Comparison of ENCODE assay signal across 25 mouse cellular contexts in genomic region chr17:28812345-28812744, GRCm38 (mm10). TPM values are rescaled to one million over a fixed set of nuclear protein-coding genes. Genes with fewer than 3 reads are reported as not detected.
A peak's percentile ranks its signal among the peaks of the same experiment; 100 is the strongest.
DNase-seq lines count a peak whose midpoint lies in the region; ATAC-seq and TF ChIP-seq lines count a peak whose summit lies in the region.
"Had no signal": no experiment of that assay in that cellular context is flagged by ENCODE, and none has a peak within 500 bp of the region (broad histone marks: within the 10 kb centered on the region; RNA-seq: fewer than 3 reads in every experiment).

No protein-coding gene starts in this region.

- H3K4me1 ChIP-seq in kidney, adult 2 months (ENCODE audit: control insufficient read depth, insufficient read depth, low read length) = peaks cover 14% of the 10 kb centered on the region; the same call in 1 of the 2 replicates
- H3K4me1 ChIP-seq in kidney, embryonic 14.5 days (ENCODE audit: control insufficient read depth, insufficient read depth, low read length) = no peaks in the 10 kb centered on the region
- H3K4me1 ChIP-seq in intestine, embryonic 14.5 days (replicated peaks; ENCODE audit: control insufficient read depth, insufficient read depth, low read length) = no peaks in the 10 kb centered on the region
- H3K4me1 ChIP-seq in kidney, postnatal 0 days (replicated peaks; ENCODE audit: insufficient read depth, low read length) = no peaks in the 10 kb centered on the region
- peaks cover 73% of the 10 kb centered on the region for H3K4me1 ChIP-seq in liver, embryonic 15.5 days (replicated peaks)
- H3K4me1 ChIP-seq: embryonic facial prominence, embryonic 15.5 days; limb, embryonic 13.5 days; lung, embryonic 15.5 days had no signal

- H3K27me3 ChIP-seq in kidney, adult 2 months (replicated peaks; ENCODE audit: control insufficient read depth, insufficient read depth, low read length) = no peaks in the 10 kb centered on the region
- H3K27me3 ChIP-seq in kidney, embryonic 14.5 days (ENCODE audit: control insufficient read depth, insufficient read depth, low read length) = no peaks in the 10 kb centered on the region
- H3K27me3 ChIP-seq in intestine, embryonic 14.5 days (replicated peaks; ENCODE audit: control insufficient read depth, insufficient read depth, low read length) = no peaks in the 10 kb centered on the region
- H3K27me3 ChIP-seq in kidney, postnatal 0 days (ENCODE audit: insufficient read depth, low read length) = no peaks in the 10 kb centered on the region
- H3K27me3 ChIP-seq in liver, embryonic 15.5 days = no peaks in the 10 kb centered on the region
- H3K27me3 ChIP-seq: embryonic facial prominence, embryonic 15.5 days; heart, embryonic 15.5 days; limb, embryonic 13.5 days; lung, embryonic 15.5 days had no signal

- H3K9me3 ChIP-seq in kidney, embryonic 14.5 days (ENCODE audit: control insufficient read depth, low read length) = no peaks in the 10 kb centered on the region
- no peaks in the 10 kb centered on the region for H3K9me3 ChIP-seq in intestine, embryonic 14.5 days (ENCODE audit: control insufficient read depth, low read length)
- H3K9me3 ChIP-seq in kidney, postnatal 0 days (replicated peaks; ENCODE audit: low read length) = no peaks in the 10 kb centered on the region
- H3K9me3 ChIP-seq in liver, embryonic 15.5 days (replicated peaks) = no peaks in the 10 kb centered on the region
- H3K9me3 ChIP-seq: embryonic facial prominence, embryonic 15.5 days; heart, embryonic 15.5 days; limb, embryonic 13.5 days; lung, embryonic 15.5 days had no signal

- H3K36me3 ChIP-seq in kidney, adult 2 months (ENCODE audit: control insufficient read depth, insufficient read depth, low read length) = no peaks in the 10 kb centered on the region
- H3K36me3 ChIP-seq in kidney, embryonic 14.5 days (ENCODE audit: control insufficient read depth, insufficient read depth, low read length) = peaks cover 81% of the 10 kb centered on the region
- peaks cover 82% of the 10 kb centered on the region for H3K36me3 ChIP-seq in intestine, embryonic 14.5 days (ENCODE audit: control insufficient read depth, insufficient read depth, low read length)
- peaks cover 41% of the 10 kb centered on the region for H3K36me3 ChIP-seq in kidney, postnatal 0 days (ENCODE audit: insufficient read depth, low read length)
- peaks cover 97% of the 10 kb centered on the region for H3K36me3 ChIP-seq in liver, embryonic 15.5 days (replicated peaks)

- H3K4me3 ChIP-seq in kidney, adult 2 months (ENCODE audit: insufficient read depth, low read depth, low read length) = no peak overlapping the region
- H3K4me3 ChIP-seq in kidney, embryonic 14.5 days (ENCODE audit: low read length) = no peak overlapping the region
- H3K4me3 ChIP-seq in intestine, embryonic 14.5 days (ENCODE audit: low read depth, low read length) = no peak overlapping the region
- H3K4me3 ChIP-seq in kidney, postnatal 0 days (replicated peaks; ENCODE audit: low read depth, low read length) = no peak overlapping the region
- H3K4me3 ChIP-seq in liver, embryonic 15.5 days (replicated peaks) = no peak overlapping the region
- H3K4me3 ChIP-seq: embryonic facial prominence, embryonic 15.5 days; heart, embryonic 15.5 days; limb, embryonic 13.5 days; lung, embryonic 15.5 days; myocyte had no signal

- no peak overlapping the region for H3K4me2 ChIP-seq in kidney, embryonic 14.5 days (replicated peaks; ENCODE audit: low read depth, low read length)
- no peak overlapping the region for H3K4me2 ChIP-seq in intestine, embryonic 14.5 days (ENCODE audit: low read length)
- H3K4me2 ChIP-seq in kidney, postnatal 0 days (ENCODE audit: low read length) = no peak overlapping the region
- no peak overlapping the region for H3K4me2 ChIP-seq in liver, embryonic 15.5 days
- H3K4me2 ChIP-seq: embryonic facial prominence, embryonic 15.5 days; heart, embryonic 15.5 days; hindbrain, embryonic 14.5 days; limb, embryonic 13.5 days; lung, embryonic 15.5 days had no signal

- peak; percentile 61 for DNase-seq in kidney, adult 2 months
- DNase-seq in intestine, embryonic 14.5 days (ENCODE audit: low spot score) = no peak
- no peak for DNase-seq in kidney, postnatal 0 days (ENCODE audit: low spot score)
- no peak for DNase-seq in thymus, postnatal 36 days
- no peak for DNase-seq in spleen, postnatal 36 days (ENCODE audit: low spot score in 2 of 2)
- no peak for DNase-seq in spleen, postnatal 14 days (ENCODE audit: low spot score in 2 of 2)
- DNase-seq: adrenal gland, postnatal 25 days; cerebellum, adult 9-10 months; heart, postnatal 36 days; lung, postnatal 36 days; right cerebral cortex, postnatal 14 days; spleen, adult 18-20 months; thymus, postnatal 4 days had no signal

- no peak overlapping the region for H3K27ac ChIP-seq in kidney, adult 2 months (ENCODE audit: insufficient read depth, low read depth, low read length)
- no peak overlapping the region for H3K27ac ChIP-seq in kidney, embryonic 14.5 days (ENCODE audit: low read depth, low read length)
- H3K27ac ChIP-seq in intestine, embryonic 14.5 days (ENCODE audit: low read depth) = no peak overlapping the region
- no peak overlapping the region for H3K27ac ChIP-seq in kidney, postnatal 0 days
- peak overlapping the region; percentile 45 for H3K27ac ChIP-seq in liver, embryonic 15.5 days (replicated peaks)
- H3K27ac ChIP-seq: embryonic facial prominence, embryonic 15.5 days; heart, embryonic 15.5 days; hindbrain, embryonic 14.5 days; limb, embryonic 13.5 days; lung, embryonic 15.5 days had no signal

- H3K9ac ChIP-seq in kidney, embryonic 14.5 days (ENCODE audit: low read depth, low read length) = no peak overlapping the region
- H3K9ac ChIP-seq in intestine, embryonic 14.5 days (ENCODE audit: low read length) = no peak overlapping the region
- H3K9ac ChIP-seq in kidney, postnatal 0 days (ENCODE audit: low read depth, low read length) = no peak overlapping the region
- no peak overlapping the region for H3K9ac ChIP-seq in liver, embryonic 15.5 days
- H3K9ac ChIP-seq: embryonic facial prominence, embryonic 15.5 days; heart, embryonic 15.5 days; hindbrain, embryonic 14.5 days; limb, embryonic 13.5 days; lung, embryonic 15.5 days had no signal

- ATAC-seq in kidney, embryonic 14.5 days (ENCODE audit: low FRiP score, low TSS enrichment) = no peak
- ATAC-seq in intestine, embryonic 14.5 days (replicated peaks; ENCODE audit: low FRiP score, low TSS enrichment, low read depth) = peak; percentile 29; the same call in 1 of the 2 replicates
- 0 out of 2 replicates have a peak, but pooled peaks have one; percentile 29 for ATAC-seq in kidney, postnatal 0 days (replicated peaks; ENCODE audit: low FRiP score, low read depth)
- ATAC-seq in liver, embryonic 15.5 days (ENCODE audit: insufficient read depth) = no peak
- ATAC-seq: CD4-positive, CD25-positive, alpha-beta regulatory T cell, adult 4 months; forebrain, embryonic 14.5 days; inflammation-experienced regulatory T-cells, adult 6 months; midbrain, embryonic 16.5 days had no signal

- no peak for TF ChIP-seq CTCF in kidney, adult 2 months (conservative IDR thresholded peaks at IDR 0.05; ENCODE audit: insufficient read depth, insufficient read length, low read depth, low read length)
- no peak for TF ChIP-seq CTCF in kidney, postnatal 0 days (IDR thresholded peaks at IDR 0.05; ENCODE audit: low read depth)

- WGBS in kidney, adult 2 months = 51% methylated on average over 10 of the region's 10 CpGs
- 89% methylated on average over 10 of the region's 10 CpGs for WGBS in kidney, embryonic 14.5 days
- WGBS in intestine, embryonic 14.5 days = 88% methylated on average over 10 of the region's 10 CpGs
- 83% methylated on average over 10 of the region's 10 CpGs for WGBS in kidney, postnatal 0 days
- 75% methylated on average over 10 of the region's 10 CpGs for WGBS in liver, embryonic 15.5 days (ENCODE audit: insufficient replicate concordance)

- no peak for TF ChIP-seq POLR2A in kidney, adult 2 months (IDR thresholded peaks at IDR 0.05; ENCODE audit: low read depth, low read length)

RNA-seq across cellular contexts. Expression of gene Brpf3, which starts 11.5 kb away (rescaled TPM):
- 30.2 and 31.3 TPM in 2 replicates for polyA plus RNA-seq in kidney, adult 2 months (2012; rRNA removed)
- polyA plus RNA-seq in kidney, embryonic 14.5 days (2014; fragmentation: Nextera tagmentation; extraction: Ambion mirVana) = 10.2 and 16.2 TPM in 2 replicates
- polyA plus RNA-seq in intestine, embryonic 14.5 days (2014; fragmentation: Nextera tagmentation; extraction: Ambion mirVana) = 11.1 and 12.9 TPM in 2 replicates
- polyA plus RNA-seq in kidney, postnatal 0 days (2015; fragmentation: Nextera tagmentation; extraction: Ambion mirVana) = 7.1 and 8.3 TPM in 2 replicates
- 74.7 and 78.4 TPM in 2 replicates for polyA plus RNA-seq in liver, embryonic 15.5 days (2015; fragmentation: Nextera tagmentation; extraction: Ambion mirVana)

RNA-seq across cellular contexts. Expression of gene Mapk13, which starts 43.2 kb away (rescaled TPM):
- polyA plus RNA-seq in kidney, adult 2 months (2012; rRNA removed) = 10.5 and 10.9 TPM in 2 replicates
- polyA plus RNA-seq in kidney, embryonic 14.5 days (2014; fragmentation: Nextera tagmentation; extraction: Ambion mirVana) = 31.5 and 44.6 TPM in 2 replicates
- polyA plus RNA-seq in intestine, embryonic 14.5 days (2014; fragmentation: Nextera tagmentation; extraction: Ambion mirVana) = 135 and 136 TPM in 2 replicates
- 43.5 and 47.7 TPM in 2 replicates for polyA plus RNA-seq in kidney, postnatal 0 days (2015; fragmentation: Nextera tagmentation; extraction: Ambion mirVana)
- polyA plus RNA-seq in liver, embryonic 15.5 days (2015; fragmentation: Nextera tagmentation; extraction: Ambion mirVana) = 7.3 and 8.9 TPM in 2 replicates
- polyA plus RNA-seq: CD4-positive, CD25-positive, alpha-beta regulatory T cell, adult 4 months; inflammation-experienced regulatory T-cells, adult 6 months had no signal

RNA-seq across cellular contexts. Expression of gene Pnpla1, which starts 45.9 kb away (rescaled TPM):
- 0.04 TPM in 1 of 2 replicates, not detected in the other for polyA plus RNA-seq in kidney, adult 2 months (2012; rRNA removed)
- polyA plus RNA-seq in kidney, embryonic 14.5 days (2014; fragmentation: Nextera tagmentation; extraction: Ambion mirVana) = not detected in 2 replicates
- 0.76 and 1.1 TPM in 2 replicates for polyA plus RNA-seq in intestine, embryonic 14.5 days (2014; fragmentation: Nextera tagmentation; extraction: Ambion mirVana)
- polyA plus RNA-seq in kidney, postnatal 0 days (2015; fragmentation: Nextera tagmentation; extraction: Ambion mirVana) = not detected in 2 replicates
- 0.06 and 0.13 TPM in 2 replicates for polyA plus RNA-seq in liver, embryonic 15.5 days (2015; fragmentation: Nextera tagmentation; extraction: Ambion mirVana)
- polyA plus RNA-seq: CD4-positive, CD25-positive, alpha-beta regulatory T cell, adult 4 months; forebrain, embryonic 14.5 days; heart, embryonic 15.5 days; hindbrain, embryonic 14.5 days; inflammation-experienced regulatory T-cells, adult 6 months; lung, embryonic 15.5 days; midbrain, embryonic 16.5 days; myocyte had no signal

Comparison
In these comparisons a context has a peak if more than half of its experiments do, and no peak if none do; other contexts are left out.
1. ATAC-seq: peak in intestine, embryonic 14.5 days (single experiment) and kidney, postnatal 0 days (single experiment); none in kidney, embryonic 14.5 days (single experiment) and liver, embryonic 15.5 days (single experiment).